Mouse (Mus musculus): ENCODE measurements at regions not wholly inside any gene's neighbourhood (a gene's known extent, or its start where the extent isn't known, plus 50 kb on each side); places are given as distances from the start of the nearest gene placed in this dataset.

DNA sequence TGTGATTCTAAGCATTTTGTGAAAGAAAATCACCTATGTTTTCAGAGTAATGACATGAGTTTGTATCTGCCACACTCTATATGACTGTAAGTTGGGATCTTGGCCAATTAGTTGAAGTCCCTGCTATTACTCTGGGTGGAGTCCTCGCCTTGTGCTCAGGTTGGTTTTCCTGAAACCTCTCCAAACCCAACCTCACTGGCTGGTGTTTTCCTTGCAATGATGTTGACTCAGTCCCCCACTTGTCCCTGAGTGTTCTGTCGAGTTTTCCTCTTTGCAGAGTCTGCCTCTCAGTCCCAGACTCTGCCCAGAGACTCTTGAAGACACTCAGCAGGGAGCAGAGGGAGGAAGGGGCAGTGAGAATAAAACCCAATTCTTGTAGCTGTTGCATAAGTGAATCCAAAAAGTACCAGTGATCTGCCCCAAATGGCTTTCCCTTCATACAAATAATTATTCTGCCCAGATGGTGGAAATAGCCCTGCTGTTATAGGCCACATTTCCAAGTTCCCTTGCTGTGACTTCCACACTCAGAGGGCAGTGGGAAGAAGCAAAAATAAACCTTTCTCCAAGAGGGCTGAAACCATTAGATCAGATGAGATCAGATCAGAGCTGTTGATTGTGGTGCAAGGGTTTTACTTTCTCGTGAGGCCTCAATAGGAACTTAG lies 694.3 kb downstream of the Hs3st4 start:
- DNase-seq: peak; percentile 26 to 29

DNA sequence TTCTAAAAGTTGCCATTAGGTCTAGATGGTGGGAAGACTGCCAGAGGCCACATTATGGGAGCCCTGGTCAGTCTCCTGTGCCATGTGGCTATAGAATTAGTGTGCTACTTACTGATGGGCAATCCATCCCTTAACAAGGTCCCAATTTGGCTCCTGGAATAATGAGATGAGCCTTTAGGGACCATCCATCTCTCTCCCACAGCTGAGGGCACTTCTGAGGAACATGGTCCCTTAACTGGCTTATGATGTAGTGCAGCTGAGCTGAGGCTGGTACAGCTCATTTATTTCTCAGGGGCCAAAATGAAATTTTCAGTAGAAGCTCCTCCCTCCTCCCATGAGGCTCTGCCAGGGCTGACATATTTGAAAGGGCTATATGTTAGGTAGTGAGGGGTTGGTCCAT lies 697.9 kb downstream of the Hs3st4 start:
- no peak for DNase-seq

DNA sequence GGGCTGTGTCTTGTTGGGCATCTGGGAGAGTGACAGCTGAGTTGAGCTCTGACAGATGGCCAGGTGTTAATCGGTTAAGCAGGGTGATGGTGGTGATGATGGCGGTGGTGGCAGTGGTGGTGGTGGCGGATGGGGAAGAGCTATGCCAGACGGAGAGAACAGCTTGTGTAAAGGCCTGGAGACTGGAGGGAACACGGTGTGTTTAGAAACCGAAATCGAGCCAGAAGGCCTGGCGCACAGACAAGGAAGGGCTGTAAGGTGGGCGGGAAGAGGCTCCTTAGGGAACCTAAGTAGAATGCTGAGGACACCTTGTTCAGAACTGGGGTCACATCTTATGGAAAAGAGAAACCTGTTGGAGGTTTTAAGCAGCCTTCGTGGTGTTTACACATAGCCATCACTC lies 698.5 kb downstream of the Hs3st4 start:
- peak; percentile 83 to 89 for DNase-seq

DNA sequence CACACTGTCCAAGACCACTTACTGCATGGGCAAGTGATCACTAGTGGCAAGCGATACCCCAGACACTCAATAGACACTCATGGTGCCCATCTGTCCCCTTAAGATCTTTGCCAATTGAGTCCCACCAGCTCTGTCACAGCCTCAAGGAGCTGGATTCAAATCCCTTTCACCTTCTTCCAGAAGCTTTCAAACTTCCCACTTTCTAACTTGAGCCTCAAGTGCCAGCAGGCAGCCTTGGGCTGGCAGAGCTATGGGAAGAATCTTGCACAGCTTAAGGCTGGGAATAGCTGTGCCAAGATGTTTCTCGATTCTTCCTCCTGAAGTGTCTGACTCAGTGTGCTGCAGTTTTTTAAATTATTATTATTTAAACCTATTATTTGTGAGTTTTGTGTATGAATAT lies 699.2 kb downstream of the Hs3st4 start:
- DNase-seq: peak; percentile 27 to 30

DNA sequence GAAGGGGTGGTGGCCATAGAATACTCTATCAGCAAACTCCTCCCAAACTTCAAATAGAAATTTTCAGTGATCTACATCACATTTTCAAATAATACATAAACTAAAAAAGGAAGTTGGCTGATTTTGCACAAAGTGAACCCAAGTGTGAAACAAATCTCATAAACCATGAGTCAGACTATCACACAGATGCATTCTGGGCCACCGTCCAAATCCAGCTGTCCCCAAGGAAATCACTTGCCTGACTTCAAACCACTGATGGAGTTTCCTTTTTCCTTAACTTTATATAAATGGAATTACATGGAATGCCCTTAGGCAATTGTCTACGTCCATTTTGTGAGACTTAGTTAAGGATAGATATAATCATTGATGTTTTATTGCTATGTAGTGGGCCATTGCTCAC lies 702.8 kb downstream of the Hs3st4 start:
- DNase-seq: peak; percentile 63 to 76

DNA sequence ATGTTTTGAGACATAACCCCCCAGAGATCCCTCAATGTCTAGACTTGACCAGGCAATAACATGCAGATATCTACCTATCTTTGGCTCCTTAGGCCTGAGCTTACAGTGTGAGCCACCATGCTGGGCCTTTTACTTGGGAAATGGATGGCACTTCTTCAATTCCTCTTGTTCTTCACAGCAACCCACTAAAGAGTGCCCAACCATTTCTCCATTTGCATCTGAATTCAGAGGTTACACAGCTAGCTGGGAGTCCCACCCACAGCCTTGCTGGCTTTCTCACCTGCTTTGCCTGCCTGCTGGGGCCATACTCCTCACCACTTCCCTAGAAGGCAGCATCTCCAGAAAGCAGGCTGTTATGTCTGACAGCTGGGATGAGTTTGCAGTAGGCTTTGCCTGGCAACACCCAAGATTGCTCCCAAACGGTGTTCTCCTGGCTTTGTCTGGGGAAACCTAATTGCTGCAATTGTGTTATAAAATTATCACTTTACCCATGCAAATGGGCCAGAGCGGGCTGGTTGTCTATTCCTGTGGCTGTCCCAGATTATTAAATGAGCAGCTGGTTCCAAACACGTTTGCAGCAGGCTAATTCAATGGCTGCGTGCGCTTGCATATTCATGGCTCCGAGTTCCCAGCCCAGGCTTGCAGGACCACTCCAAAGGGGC lies 721.6 kb downstream of the Hs3st4 start:
- no peak for DNase-seq

DNA sequence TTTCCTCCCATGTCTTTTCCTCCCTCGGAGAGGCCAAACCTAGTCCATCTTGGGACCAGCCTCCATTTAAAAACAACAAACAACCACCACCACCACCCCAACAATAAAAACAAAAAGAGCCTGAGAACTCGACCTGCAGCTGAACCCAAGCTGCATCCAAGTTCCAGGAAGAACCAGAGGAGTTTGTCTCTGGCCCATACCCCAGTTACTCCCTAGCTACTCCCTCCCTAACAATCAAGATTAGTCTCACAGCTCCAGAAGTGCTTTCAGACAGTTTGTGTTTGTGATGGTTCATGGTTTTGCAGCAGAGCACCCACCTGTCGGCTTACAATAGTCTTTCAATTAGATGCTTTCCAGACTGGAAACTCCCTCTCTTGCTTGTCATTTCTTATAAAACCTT lies 724.5 kb downstream of the Hs3st4 start:
- DNase-seq: no peak

DNA sequence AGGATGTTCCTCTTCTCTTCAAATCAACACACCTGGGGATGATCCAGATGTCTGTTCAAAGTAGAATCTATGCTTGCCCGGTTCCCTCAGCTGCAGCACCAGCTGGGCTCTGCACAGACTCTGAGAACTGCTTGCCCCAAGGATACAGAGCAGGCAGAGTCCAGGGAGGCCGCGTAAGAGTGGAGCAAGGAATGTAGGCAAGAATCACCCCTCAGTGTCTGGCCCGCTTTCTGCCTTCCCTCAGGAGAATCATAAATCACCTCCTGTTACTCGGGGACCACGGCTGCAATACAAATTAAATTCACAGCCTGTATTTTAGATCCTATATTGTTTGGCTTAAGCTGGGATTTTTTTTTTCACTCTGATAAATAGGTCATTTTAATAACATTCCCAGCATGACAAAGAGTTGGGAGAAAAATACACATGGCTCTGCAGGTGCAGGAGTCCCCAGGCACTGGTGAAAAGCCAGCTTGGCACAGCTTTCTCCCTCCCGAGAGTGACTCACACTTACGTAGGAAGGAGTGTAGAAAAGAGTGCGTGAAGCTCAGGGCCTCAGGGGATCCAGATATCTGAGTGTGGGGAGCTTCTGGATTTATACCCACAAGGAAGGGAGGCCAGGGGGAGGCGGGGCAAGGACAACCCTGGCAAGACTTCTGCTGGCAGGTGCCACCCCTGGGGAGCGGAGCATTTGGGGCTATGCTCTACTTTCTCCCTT lies 726.3 kb downstream of the Hs3st4 start:
- DNase-seq: peak; percentile 67 to 75

DNA sequence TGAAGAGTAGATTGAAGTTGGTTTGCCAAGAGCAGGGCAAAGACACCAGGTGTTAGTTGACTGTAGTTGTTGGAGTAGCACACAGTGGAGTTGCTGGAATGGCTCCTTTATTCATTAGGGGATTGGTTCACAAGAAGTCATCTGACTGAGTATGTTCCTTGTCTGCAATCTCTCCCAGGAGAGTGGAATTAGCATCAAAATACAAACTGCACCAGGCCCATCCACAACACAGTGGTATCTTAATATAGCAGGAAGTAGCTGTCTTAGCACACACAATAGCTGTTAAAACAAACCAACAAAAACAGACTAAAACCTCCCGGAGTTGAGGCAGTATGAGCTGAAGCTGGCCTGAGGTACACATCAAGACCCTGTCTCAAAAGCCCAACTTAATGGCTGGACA lies 723.5 kb upstream of the Kdm8 start:
- DNase-seq: no peak

DNA sequence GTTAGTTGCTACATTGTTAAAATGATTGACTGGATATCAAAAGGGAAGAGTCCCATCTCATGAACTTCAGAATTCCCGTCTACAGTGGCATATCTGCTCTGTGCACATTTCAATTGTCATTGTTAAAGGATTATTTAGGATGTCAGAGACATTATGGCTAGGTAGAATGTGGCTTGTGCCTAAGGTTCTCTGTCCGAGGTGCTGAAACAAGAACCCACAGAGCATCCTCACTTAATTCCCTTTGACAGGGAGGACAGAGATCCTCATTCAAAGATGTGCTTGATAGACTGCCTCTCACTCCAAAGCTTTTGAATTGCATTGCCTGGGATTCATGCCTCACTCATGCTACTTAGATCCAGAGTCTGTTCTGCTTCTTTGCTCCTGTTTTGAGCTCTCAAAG lies 702.4 kb upstream of the Kdm8 start:
- no peak for DNase-seq

DNA sequence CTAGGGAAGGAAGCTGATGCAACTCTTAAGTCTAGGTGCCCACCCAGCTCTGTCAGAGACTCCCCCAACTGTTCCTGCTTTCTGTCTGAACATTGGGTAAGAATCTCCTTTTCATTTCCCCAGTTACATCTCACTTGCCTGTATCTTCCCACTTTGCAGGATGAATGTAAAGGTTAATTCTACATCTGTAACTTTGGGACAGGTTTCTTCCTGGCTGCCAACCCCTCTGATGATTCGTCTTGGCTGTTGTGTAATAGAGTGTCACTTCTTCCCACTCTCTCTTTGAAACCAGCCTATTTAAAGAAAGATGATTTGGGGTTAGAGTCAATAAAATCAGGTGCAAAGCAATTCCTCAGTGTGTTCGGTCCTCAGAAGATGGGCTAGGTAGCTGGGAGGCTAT lies 698.2 kb upstream of the Kdm8 start:
- no peak for DNase-seq

DNA sequence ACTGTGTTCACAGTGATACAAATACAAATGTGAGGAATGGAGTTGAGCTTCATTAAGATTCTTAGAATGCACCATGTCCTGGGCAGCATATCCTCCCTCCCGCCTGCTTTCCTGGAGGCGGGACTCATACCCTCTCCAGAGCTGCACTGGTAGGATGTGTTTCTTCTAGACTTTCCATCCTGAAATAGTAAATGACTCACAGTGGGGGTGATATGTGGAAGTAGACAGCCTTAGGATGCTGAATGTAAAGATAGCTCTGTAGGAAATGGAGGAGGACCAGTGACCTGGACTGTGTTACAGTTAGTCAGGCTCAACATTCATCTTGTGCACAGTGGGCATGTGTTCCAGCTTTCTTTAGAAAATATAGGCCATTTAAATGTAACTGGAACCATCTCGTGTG lies 696.1 kb upstream of the Kdm8 start:
- no peak for DNase-seq

DNA sequence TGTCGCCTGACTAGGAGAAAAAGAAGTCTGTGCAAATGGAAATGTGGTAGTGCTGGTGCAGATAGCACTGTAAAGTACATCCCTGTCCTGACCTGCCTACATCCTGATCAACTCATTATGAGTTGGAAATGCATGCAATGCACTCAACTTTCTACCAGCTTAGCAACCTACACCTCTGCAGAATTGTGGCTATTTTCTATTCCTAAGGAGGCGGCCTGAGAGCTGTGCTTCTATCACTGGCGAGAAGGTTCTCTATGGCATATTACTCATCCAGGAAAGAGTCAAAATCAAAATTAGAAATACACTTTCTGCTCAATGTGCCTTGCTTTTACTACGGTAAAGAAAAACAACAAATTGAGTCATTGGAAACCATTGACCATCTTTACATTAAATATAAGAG lies 685.4 kb upstream of the Kdm8 start:
- DNase-seq: no peak

DNA sequence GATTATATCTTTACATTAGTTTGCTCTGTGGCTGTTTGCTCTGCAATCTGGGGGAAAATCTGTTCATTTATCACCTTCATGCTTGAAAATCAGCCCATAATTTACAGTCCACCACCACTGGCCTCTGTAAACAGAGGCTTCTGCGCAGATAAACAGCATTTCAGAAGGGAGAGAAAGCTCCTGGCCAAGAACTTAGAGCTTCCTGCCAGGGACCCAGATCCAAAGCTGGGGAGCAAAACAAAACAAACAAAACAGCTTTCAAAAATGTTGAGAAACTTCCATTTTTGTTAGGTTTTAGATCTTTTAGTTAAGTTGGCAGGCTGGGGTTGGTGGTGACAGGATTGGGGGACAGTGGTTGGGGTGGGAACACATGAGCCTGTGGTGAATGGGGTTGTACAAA lies 666.7 kb upstream of the Kdm8 start:
- DNase-seq: no peak

DNA sequence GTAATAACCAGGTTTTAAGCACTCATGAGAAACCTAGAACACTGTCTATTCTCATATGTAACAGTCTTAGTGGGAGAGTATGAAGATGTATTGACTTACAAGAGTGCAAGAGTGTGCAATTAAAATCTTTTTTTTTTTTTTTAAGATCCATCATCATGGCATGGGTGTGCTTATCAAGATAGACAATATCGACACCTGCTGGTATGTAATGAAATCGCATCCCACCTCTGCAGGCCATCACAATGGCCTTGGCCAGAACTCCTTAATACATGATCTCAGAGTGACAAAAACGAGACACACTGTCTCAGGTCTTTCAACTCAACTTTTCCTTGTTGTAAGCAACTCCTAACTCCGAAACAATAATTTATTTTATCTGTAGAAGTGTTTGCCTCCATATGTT lies 661.7 kb upstream of the Kdm8 start:
- DNase-seq: peak; percentile 77 to 83

DNA sequence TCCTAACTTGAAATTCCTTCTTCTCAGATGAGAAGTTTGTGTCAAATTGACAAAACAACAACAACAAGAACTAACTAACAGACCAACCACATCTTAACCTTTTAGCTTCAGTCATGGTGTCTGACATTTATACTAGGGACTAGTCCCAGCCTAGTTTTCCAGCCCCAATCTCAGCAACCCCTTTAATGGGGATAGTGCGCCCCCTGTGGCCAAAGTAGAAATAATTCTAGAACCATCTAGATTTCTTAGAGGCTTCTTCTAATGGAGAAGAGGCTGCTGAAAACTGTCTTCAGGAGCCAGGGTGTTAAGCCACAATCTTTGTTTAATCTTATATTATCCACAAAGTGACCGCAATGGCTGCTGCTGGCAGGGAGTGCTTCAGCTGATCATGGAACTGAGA lies 659.5 kb upstream of the Kdm8 start:
- DNase-seq: peak; percentile 26 to 52

DNA sequence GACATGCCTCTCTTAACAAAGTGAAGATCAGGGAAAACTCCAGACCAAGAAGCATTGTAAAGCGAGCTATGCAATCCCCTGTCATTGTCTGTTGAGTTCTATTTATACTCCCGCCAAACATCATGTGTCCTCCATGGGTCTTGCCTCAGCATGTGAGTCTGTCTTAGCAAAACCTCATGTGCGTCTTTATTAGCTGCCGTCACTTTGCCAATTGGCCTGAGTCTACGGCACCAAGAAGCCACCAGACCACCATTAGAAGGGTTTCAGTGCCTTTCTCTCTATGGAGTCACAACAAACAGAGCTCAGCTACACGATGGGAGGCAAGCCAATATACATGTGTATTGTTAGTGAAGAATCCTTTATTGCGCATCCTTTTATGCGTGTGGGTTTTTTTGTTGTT lies 658.6 kb upstream of the Kdm8 start:
- DNase-seq: peak; percentile 62 to 63

DNA sequence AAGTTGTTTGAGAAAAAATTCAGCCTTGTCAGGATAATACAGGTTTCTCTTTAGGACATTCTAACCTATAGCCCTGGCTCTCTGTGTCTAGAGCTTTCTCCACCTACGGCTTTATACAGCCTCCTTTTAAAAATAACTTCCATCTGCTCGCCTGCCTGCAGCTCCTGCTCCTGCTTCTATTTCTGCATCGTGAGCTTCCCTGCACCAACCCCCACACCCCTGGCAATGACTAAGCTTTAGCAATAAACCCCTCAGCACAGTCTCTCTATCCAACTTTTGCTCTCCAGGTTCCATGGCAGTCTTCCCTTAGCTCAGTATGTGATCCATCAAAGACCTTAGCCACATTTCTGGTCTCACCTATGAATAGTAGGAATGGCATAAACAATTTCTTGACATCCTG lies 655.7 kb upstream of the Kdm8 start:
- peak; percentile 71 to 87 for DNase-seq

DNA sequence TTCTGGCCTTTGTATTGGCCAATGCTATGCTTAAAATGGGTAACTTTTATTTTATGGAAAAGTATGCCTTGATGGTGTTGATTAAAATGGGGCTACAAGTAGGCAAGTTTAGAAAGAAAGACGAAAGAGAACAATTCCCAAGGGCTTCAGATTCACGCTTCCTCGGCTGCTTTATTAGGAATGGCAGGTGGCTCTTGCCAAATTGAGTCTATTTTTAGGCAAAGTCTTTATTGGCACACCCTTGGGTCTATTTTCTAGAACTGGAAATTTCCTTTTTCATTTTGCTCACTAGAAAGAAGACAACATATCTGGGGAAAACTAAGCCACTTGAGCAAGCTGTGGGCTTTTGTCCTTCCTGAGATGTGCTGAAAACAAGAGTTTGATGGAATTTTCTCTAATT lies 641.4 kb upstream of the Kdm8 start:
- DNase-seq: peak; percentile 39 to 60

DNA sequence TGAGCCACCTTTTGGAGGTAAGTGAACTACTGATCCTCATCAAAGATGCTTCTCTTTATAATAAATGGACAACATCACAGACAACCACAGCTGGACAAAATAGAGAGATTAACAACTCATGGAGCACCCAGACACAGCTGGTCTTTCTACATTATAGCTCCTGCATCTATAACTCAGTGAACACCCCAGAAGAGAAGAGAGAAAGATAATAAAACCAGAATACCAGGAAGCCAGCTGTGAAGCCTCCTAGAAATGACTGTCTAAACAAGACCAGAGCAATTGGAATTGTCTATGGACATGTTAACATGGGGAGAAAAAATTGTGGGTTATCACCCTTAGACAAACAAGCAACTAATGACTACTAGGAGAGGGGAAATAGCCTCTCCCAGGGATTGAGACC lies 609.8 kb upstream of the Kdm8 start:
- DNase-seq: no peak

DNA sequence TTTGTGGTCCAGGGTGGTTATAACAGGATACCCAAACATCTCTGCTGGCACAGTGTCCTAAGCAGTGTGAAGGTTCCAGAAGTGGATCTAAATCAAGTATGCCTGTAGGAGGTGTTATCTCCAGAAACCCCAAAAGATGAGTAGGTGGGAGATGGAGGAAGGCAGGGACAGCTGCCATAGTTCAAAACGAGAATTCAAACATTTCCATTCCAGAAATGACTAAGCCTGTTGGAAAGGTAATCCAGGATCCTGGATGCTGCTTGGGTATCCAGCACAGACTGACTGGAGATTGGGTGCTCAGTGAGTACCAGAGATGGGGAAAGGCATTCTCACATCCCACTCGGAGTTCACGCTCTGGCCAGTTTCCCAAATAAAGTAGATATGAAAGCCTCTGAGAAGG lies 607.9 kb upstream of the Kdm8 start:
- DNase-seq: no peak

DNA sequence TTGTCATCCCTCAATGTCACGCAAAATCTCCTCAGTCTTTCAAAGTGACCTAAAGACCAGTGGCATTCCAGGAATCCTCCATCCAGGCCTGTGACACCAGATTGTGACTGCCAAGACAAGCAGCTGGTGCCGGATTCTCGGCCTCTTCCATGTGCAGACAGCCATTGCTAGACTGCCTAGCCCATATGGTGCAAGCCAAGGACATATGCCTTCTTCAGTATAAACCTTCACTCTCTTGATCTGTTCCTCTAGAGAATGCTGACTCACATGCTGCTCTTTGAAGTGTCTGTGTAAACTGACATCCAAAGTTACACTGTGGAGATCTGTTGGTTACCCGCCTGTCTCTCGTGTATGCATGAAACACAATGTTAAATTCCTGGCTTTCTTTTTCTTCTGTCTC lies 589.4 kb upstream of the Kdm8 start:
- DNase-seq: peak; percentile 75 to 80

DNA sequence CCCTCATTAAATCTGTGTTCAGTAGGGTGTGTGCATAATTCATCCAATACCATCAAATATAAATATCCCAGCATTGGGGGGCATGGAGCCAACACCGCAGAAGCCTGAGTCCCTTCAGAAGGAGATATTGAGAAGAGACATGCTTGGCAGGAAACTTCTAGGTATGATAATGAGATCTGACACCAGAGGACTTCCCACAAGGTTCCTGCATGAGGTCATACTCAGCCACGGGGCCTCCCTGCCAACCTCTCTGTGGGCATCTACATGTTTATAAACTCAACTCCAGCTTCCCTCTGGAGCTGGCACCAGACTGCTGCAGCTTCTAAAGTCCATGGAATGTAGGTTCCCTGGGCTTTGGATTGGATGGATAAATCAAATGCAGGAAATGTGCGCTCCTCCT lies 587.4 kb upstream of the Kdm8 start:
- peak; percentile 21 to 42 for DNase-seq

DNA sequence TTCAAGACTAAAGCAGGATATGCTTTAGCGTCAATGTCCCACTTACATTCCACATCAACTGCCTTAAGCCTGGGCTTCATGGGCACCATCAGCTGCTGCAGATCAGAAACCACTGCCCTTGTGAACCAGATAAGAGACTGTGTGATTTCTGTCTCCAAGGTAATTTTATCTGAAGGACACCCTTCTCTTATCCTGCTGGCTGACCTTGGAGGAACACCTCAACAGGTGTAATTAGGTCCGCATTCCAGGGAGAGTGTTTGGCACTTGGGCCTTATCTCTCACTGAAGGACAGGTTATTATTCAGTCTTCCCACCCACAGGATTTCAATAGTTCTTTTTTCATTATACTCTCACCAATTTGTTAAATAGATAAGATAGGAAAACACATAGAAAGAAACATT lies 583.1 kb upstream of the Kdm8 start:
- DNase-seq: no peak
